Mouse (Mus musculus) Patski (cell line): ENCODE results near the gene Gm15080. TPM values are rescaled to one million over a fixed set of nuclear protein-coding genes. Genes with fewer than 3 reads are reported as not detected.
"Not testable (repeated sequence)": the region's sequence is repeated elsewhere in the genome, so short reads cannot be mapped to it uniquely, and the experiment has no call there.

ENCODE experiments used
- ATAC-seq: fragments of 100-300 bp; one replicate; pipeline ENCODE4 v1.8.0; 2021
- CTCF ChIA-PET: fragments of 350-600 bp; sonication (Branson Sonifier 250); formaldehyde crosslinking; loops from one replicate; lab custom pipeline; 2022; ENCODE audit warnings: inconsistent platforms; lab: Charles Lee
- POLR2A ChIA-PET: fragments of 350-600 bp; sonication (Branson Sonifier 250); formaldehyde crosslinking; loops from one replicate; lab custom pipeline; 2022; ENCODE audit warnings: antibody characterized with exemption, inconsistent platforms; lab: Charles Lee
- DNase-seq: peaks from one replicate; pipeline ENCODE4 v3.0.0-alpha.2; 2011; ENCODE audit warnings: low read depth, low spot score
- H3K27me3 ChIP-seq: fragments of 371-371 bp; one replicate; pipeline ENCODE4 v1.5.1; 2021
- in situ Hi-C: fragments of 300-500 bp; cut with MboI; formaldehyde crosslinking; loops from 3 replicates; pipeline ENCODE4 v1.11.1; 2018; ENCODE audit warnings: low pct_unique_long_range_greater_than_20kb, mixed read lengths
- polyA plus RNA-seq: library from polyadenylated mRNA; unstranded; gene quantifications from one replicate; pipeline ENCODE4 v1.2.3, GENCODE M21; 2021

Gene Gm15080
- not detected for polyA plus RNA-seq

DNA sequence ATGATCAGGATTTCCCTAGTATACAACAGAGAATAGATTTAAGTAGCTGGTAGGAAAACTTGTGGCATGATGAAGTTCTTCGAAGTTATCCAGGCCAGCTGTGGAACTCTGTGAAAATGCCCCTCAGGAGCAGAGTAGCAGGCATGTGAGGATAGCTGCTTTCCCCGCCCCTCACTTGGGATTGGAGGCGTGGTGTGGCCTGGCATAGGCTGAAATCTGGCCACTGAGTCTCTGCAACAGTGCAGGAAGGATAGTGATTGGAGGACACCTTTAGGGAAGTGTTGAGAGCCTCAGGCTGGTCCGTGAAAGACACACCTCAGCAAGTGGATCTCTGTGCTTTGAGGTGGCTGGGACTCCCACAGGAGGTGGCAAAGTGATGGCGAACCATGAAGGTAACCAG is at the start of gene Gm15080:
Gene Gm15080, plus strand, starts transcription at position 301 of the 400 bp plus-strand sequence.
- H3K27me3 ChIP-seq, POLR2A ChIA-PET, in situ Hi-C loops, ATAC-seq, CTCF ChIA-PET, DNase-seq: not testable (repeated sequence)

Other genes starting within 250 kb of the Gm15080 start
- not detected for gene Gm15128, start 227.0 kb upstream of the Gm15080 start, polyA plus RNA-seq
- gene Gm15107, start 187.7 kb downstream of the Gm15080 start, polyA plus RNA-seq: not detected